Mouse (Mus musculus) neural tube, embryonic 13.5 days (tissue): ENCODE measurements around the gene Armh1. TPM values are rescaled to one million over a fixed set of nuclear protein-coding genes. Genes with fewer than 3 reads are reported as not detected.
A peak's percentile ranks its signal among the peaks of the same experiment; 100 is the strongest.

Source experiments
- ATAC-seq: fragments of 200-750 bp; cut with Nextera tagmentation; 2 replicates; pipeline ENCODE4 v1.8.0; 2017; ENCODE audit warnings: low read depth, mild to moderate bottlenecking, moderate TSS enrichment, moderate library complexity
- H3K27ac ChIP-seq: fragments of 300-500 bp; sonication (generic); replicated peaks from 2 replicates; pipeline ENCODE4 v1.5.1; 2015; ENCODE audit warnings: moderate library complexity, mild to moderate bottlenecking, inconsistent platforms
- H3K27me3 ChIP-seq: fragments of 300-500 bp; sonication (generic); 2 replicates; pipeline ENCODE4 v1.6.1; 2015; ENCODE audit warnings: mild to moderate bottlenecking, inconsistent platforms
- H3K36me3 ChIP-seq: fragments of 300-500 bp; sonication (generic); 2 replicates; pipeline ENCODE4 v1.6.1; 2015; ENCODE audit warnings: mild to moderate bottlenecking, inconsistent platforms
- H3K4me1 ChIP-seq: fragments of 300-500 bp; sonication (generic); replicated peaks from 2 replicates; pipeline ENCODE4 v1.6.1; 2015; ENCODE audit warnings: inconsistent platforms
- H3K4me2 ChIP-seq: fragments of 300-500 bp; sonication (generic); 2 replicates; pipeline ENCODE4 v1.6.1; 2015; ENCODE audit warnings: inconsistent platforms, mild to moderate bottlenecking, moderate library complexity
- H3K4me3 ChIP-seq: fragments of 300-500 bp; sonication (generic); 2 replicates; pipeline ENCODE4 v1.5.1; 2015; ENCODE audit warnings: mild to moderate bottlenecking, inconsistent platforms
- H3K9ac ChIP-seq: fragments of 300-500 bp; sonication (generic); 2 replicates; pipeline ENCODE4 v1.6.1; 2015; ENCODE audit warnings: moderate library complexity, mild to moderate bottlenecking, inconsistent platforms
- H3K9me3 ChIP-seq: fragments of 300-500 bp; sonication (generic); 2 replicates; pipeline ENCODE4 v1.6.1; 2016; ENCODE audit warnings: inconsistent platforms
- WGBS: fragments of 180-500 bp; shearing (Covaris S2); methylation state at CpG from one replicate; pipeline ENCODE4 v1.1.7; 2015; 5-methylcytosine and 5-hydroxymethylcytosine counted together
- polyA plus RNA-seq: library from polyadenylated mRNA; unstranded; fragments of >200 nt; fragmentation: Nextera tagmentation; extraction: Ambion mirVana; gene quantifications from 2 replicates; pipeline ENCODE4 v1.2.1, GENCODE M21; 2015

Gene Armh1
- polyA plus RNA-seq, 1 experiment from 2014 or later = 0.66 TPM

GRCm38 (mm10) chr4:117234166-117234741 is 17.7 kb downstream of the Armh1 start:
- Histone ChIP-seq H3K36me3 (no peaks in the 10 kb centered on the region), H3K27me3 (0 out of 2 replicates have a peak, but pooled peaks cover 3% of the 10 kb centered on the region), H3K9me3 (no peaks in the 10 kb centered on the region), H3K4me2 (no peak overlapping the region), H3K9ac (no peak overlapping the region), H3K4me1 (peaks cover 10% of the 10 kb centered on the region; the same call in 1 of the 2 replicates), H3K4me3 (no peak overlapping the region), H3K27ac (no peak overlapping the region)
- WGBS = 20% methylated on average over 7 of the region's 7 CpGs
- peak; percentile 53; the same call in 1 of the 2 replicates for ATAC-seq

GRCm38 (mm10) chr4:117231208-117231607 is 20.7 kb downstream of the Armh1 start:
- H3K27ac ChIP-seq = no peak overlapping the region
- H3K36me3 ChIP-seq = no peaks in the 10 kb centered on the region
- H3K9me3 ChIP-seq = no peaks in the 10 kb centered on the region
- H3K4me2 ChIP-seq = no peak overlapping the region
- no peak for ATAC-seq
- H3K9ac ChIP-seq = no peak overlapping the region
- H3K4me1 ChIP-seq = peaks cover 10% of the 10 kb centered on the region; the same call in 1 of the 2 replicates
- WGBS = 85% methylated on average over 2 of the region's 2 CpGs
- no peak overlapping the region for H3K4me3 ChIP-seq
- 0 out of 2 replicates have a peak, but pooled peaks cover 3% of the 10 kb centered on the region for H3K27me3 ChIP-seq

GRCm38 (mm10) chr4:117230331-117230730 is 21.6 kb downstream of the Armh1 start:
- no peaks in the 10 kb centered on the region for H3K36me3 ChIP-seq
- no peak for ATAC-seq
- peaks cover 10% of the 10 kb centered on the region; the same call in 1 of the 2 replicates for H3K4me1 ChIP-seq
- H3K27ac ChIP-seq = no peak overlapping the region
- H3K9me3 ChIP-seq = no peaks in the 10 kb centered on the region
- H3K27me3 ChIP-seq = no peaks in the 10 kb centered on the region
- no peak overlapping the region for H3K4me3 ChIP-seq
- H3K9ac ChIP-seq = no peak overlapping the region
- no peak overlapping the region for H3K4me2 ChIP-seq
- 57% methylated on average over 10 of the region's 10 CpGs for WGBS

GRCm38 (mm10) chr4:117229590-117229989 is 22.3 kb downstream of the Armh1 start:
- H3K4me2 ChIP-seq = no peak overlapping the region
- H3K36me3 ChIP-seq = no peaks in the 10 kb centered on the region
- no peak overlapping the region for H3K27ac ChIP-seq
- peaks cover 10% of the 10 kb centered on the region; the same call in 1 of the 2 replicates for H3K4me1 ChIP-seq
- 81% methylated on average over 15 of the region's 15 CpGs for WGBS
- H3K27me3 ChIP-seq = no peaks in the 10 kb centered on the region
- H3K4me3 ChIP-seq = no peak overlapping the region
- H3K9ac ChIP-seq = no peak overlapping the region
- H3K9me3 ChIP-seq = no peaks in the 10 kb centered on the region
- no peak for ATAC-seq

GRCm38 (mm10) chr4:117225250-117225649 is 26.7 kb downstream of the Armh1 start:
- Histone ChIP-seq H3K36me3 (no peaks in the 10 kb centered on the region), H3K4me1 (no peaks in the 10 kb centered on the region), H3K27me3 (no peaks in the 10 kb centered on the region), H3K4me2 (no peak overlapping the region), H3K9ac (no peak overlapping the region), H3K27ac (no peak overlapping the region), H3K4me3 (no peak overlapping the region), H3K9me3 (no peaks in the 10 kb centered on the region)
- no peak for ATAC-seq

GRCm38 (mm10) chr4:117224122-117224521 is 27.8 kb downstream of the Armh1 start:
- no peak overlapping the region for H3K27ac ChIP-seq
- no peak for ATAC-seq

GRCm38 (mm10) chr4:117223001-117223400 is 28.9 kb downstream of the Armh1 start:
- 11% methylated on average over 5 of the region's 5 CpGs for WGBS

More at GRCm38 (mm10) chr4:117224122-117224521, 27.8 kb downstream of the Armh1 start:
- 68% methylated on average over 8 of the region's 8 CpGs for WGBS
- H3K27me3 ChIP-seq = no peaks in the 10 kb centered on the region
- H3K4me1 ChIP-seq = no peaks in the 10 kb centered on the region
- H3K9ac ChIP-seq = no peak overlapping the region
- H3K4me2 ChIP-seq = no peak overlapping the region
- no peaks in the 10 kb centered on the region for H3K36me3 ChIP-seq
- H3K4me3 ChIP-seq = no peak overlapping the region
- no peaks in the 10 kb centered on the region for H3K9me3 ChIP-seq

GRCm38 (mm10) chr4:117221836-117222235 is 30.1 kb downstream of the Armh1 start:
- no peak overlapping the region for H3K9ac ChIP-seq
- no peaks in the 10 kb centered on the region for H3K9me3 ChIP-seq
- ATAC-seq = no peak
- H3K36me3 ChIP-seq = no peaks in the 10 kb centered on the region
- no peak overlapping the region for H3K27ac ChIP-seq
- H3K27me3 ChIP-seq = no peaks in the 10 kb centered on the region
- H3K4me1 ChIP-seq = no peaks in the 10 kb centered on the region
- H3K4me3 ChIP-seq = no peak overlapping the region
- WGBS = 83% methylated on average over 9 of the region's 9 CpGs
- no peak overlapping the region for H3K4me2 ChIP-seq

More at GRCm38 (mm10) chr4:117223001-117223400, 28.9 kb downstream of the Armh1 start:
- no peaks in the 10 kb centered on the region for H3K4me1 ChIP-seq
- no peaks in the 10 kb centered on the region for H3K27me3 ChIP-seq
- H3K9ac ChIP-seq = no peak overlapping the region
- H3K4me2 ChIP-seq = no peak overlapping the region
- H3K36me3 ChIP-seq = no peaks in the 10 kb centered on the region
- no peak overlapping the region for H3K27ac ChIP-seq
- H3K9me3 ChIP-seq = no peaks in the 10 kb centered on the region
- no peak for ATAC-seq
- H3K4me3 ChIP-seq = no peak overlapping the region

GRCm38 (mm10) chr4:117220741-117221515 is 31.0 kb downstream of the Armh1 start:
- H3K36me3 ChIP-seq = no peaks in the 10 kb centered on the region
- H3K27ac ChIP-seq = no peak overlapping the region
- no peaks in the 10 kb centered on the region for H3K27me3 ChIP-seq
- H3K4me3 ChIP-seq = no peak overlapping the region
- no peak overlapping the region for H3K9ac ChIP-seq
- no peaks in the 10 kb centered on the region for H3K4me1 ChIP-seq
- H3K9me3 ChIP-seq = no peaks in the 10 kb centered on the region
- no peak for ATAC-seq
- 77% methylated on average over 9 of the region's 9 CpGs for WGBS
- H3K4me2 ChIP-seq = no peak overlapping the region

GRCm38 (mm10) chr4:117218517-117219219 is 33.3 kb downstream of the Armh1 start:
- 38% methylated on average over 10 of the region's 10 CpGs for WGBS
- H3K27me3 ChIP-seq = no peaks in the 10 kb centered on the region
- H3K9ac ChIP-seq = no peak overlapping the region
- H3K36me3 ChIP-seq = no peaks in the 10 kb centered on the region
- H3K4me3 ChIP-seq = no peak overlapping the region
- no peaks in the 10 kb centered on the region for H3K9me3 ChIP-seq
- no peak for ATAC-seq
- no peak overlapping the region for H3K27ac ChIP-seq
- H3K4me2 ChIP-seq = no peak overlapping the region
- H3K4me1 ChIP-seq = no peaks in the 10 kb centered on the region

- no peak overlapping the region for H3K4me3 ChIP-seq
- ATAC-seq = no peak
- H3K27ac ChIP-seq = no peak overlapping the region
- H3K4me2 ChIP-seq = no peak overlapping the region
- H3K9me3 ChIP-seq = no peaks in the 10 kb centered on the region
- H3K27me3 ChIP-seq = no peaks in the 10 kb centered on the region
- H3K36me3 ChIP-seq = no peaks in the 10 kb centered on the region
- 80% methylated on average over 5 of the region's 5 CpGs for WGBS
- no peak overlapping the region for H3K9ac ChIP-seq
- no peaks in the 10 kb centered on the region for H3K4me1 ChIP-seq
These were observed 34.9 kb downstream of the Armh1 start for GRCm38 (mm10) chr4:117217029-117217428.

- no peaks in the 10 kb centered on the region for H3K36me3 ChIP-seq
- 86% methylated on average over 6 of the region's 6 CpGs for WGBS
- H3K27ac ChIP-seq = no peak overlapping the region
- H3K4me2 ChIP-seq = no peak overlapping the region
- no peak for ATAC-seq
- H3K4me3 ChIP-seq = no peak overlapping the region
- no peaks in the 10 kb centered on the region for H3K9me3 ChIP-seq
- H3K9ac ChIP-seq = no peak overlapping the region
- H3K27me3 ChIP-seq = no peaks in the 10 kb centered on the region
- H3K4me1 ChIP-seq = no peaks in the 10 kb centered on the region
These were observed 37.7 kb downstream of the Armh1 start for GRCm38 (mm10) chr4:117214250-117214649.
